16 mouse cellular contexts compared by ENCODE assay signal in genomic region chr5:137000612-137001011, GRCm38 (mm10). TPM values are rescaled to one million over a fixed set of nuclear protein-coding genes. Genes with fewer than 3 reads are reported as not detected.
A peak's percentile ranks its signal among the peaks of the same experiment; 100 is the strongest.
DNase-seq lines count a peak whose midpoint lies in the region; ATAC-seq and TF ChIP-seq lines count a peak whose summit lies in the region.
"Had no signal": no experiment of that assay in that cellular context is flagged by ENCODE, and none has a peak within 500 bp of the region (broad histone marks: within the 10 kb centered on the region; RNA-seq: fewer than 3 reads in every experiment).

No protein-coding gene starts in this region.

- intact Hi-C loops in left cerebral cortex, adult 2 months (cut with DNase I), result no loop called here

- 0 out of 2 replicates have a peak, but pooled peaks have one; percentile 26 for ATAC-seq in intestine, embryonic 15.5 days
- no peak for ATAC-seq in intestine, embryonic 16.5 days

- no peak for TF ChIP-seq CTCF in left cerebral cortex, adult 2 months (IDR thresholded peaks at IDR 0.05)

- H3K4me1 ChIP-seq in intestine, embryonic 15.5 days (replicated peaks), result no peaks in the 10 kb centered on the region
- no peaks in the 10 kb centered on the region for H3K4me1 ChIP-seq in intestine, embryonic 16.5 days (ENCODE audit: control insufficient read depth, insufficient read depth, low read length)
- peaks cover 23% of the 10 kb centered on the region for H3K4me1 ChIP-seq in embryonic facial prominence, embryonic 10.5 days
- H3K4me1 ChIP-seq: heart, embryonic 15.5 days; neural tube, embryonic 12.5 days had no signal

- no peak overlapping the region for H3K27ac ChIP-seq in intestine, embryonic 15.5 days
- no peak overlapping the region for H3K27ac ChIP-seq in intestine, embryonic 16.5 days (ENCODE audit: low read length)
- no peak overlapping the region for H3K27ac ChIP-seq in embryonic facial prominence, embryonic 10.5 days (replicated peaks)
- no peak overlapping the region for H3K27ac ChIP-seq in left cerebral cortex, adult 2 months
- H3K27ac ChIP-seq: heart, embryonic 15.5 days; lung, embryonic 15.5 days; neural tube, embryonic 12.5 days had no signal

- 76% methylated on average over 2 of the region's 2 CpGs for WGBS in intestine, embryonic 15.5 days
- 78% methylated on average over 2 of the region's 2 CpGs for WGBS in intestine, embryonic 16.5 days
- 84% methylated on average over 2 of the region's 2 CpGs for WGBS in embryonic facial prominence, embryonic 10.5 days

- no peak overlapping the region for H3K9ac ChIP-seq in intestine, embryonic 15.5 days
- H3K9ac ChIP-seq in intestine, embryonic 16.5 days (ENCODE audit: low read depth, low read length), result no peak overlapping the region
- H3K9ac ChIP-seq: heart, embryonic 15.5 days; lung, embryonic 15.5 days; neural tube, embryonic 12.5 days had no signal

- H3K4me2 ChIP-seq in intestine, embryonic 15.5 days (replicated peaks), result no peak overlapping the region
- no peak overlapping the region for H3K4me2 ChIP-seq in intestine, embryonic 16.5 days (ENCODE audit: low read depth, low read length)
- H3K4me2 ChIP-seq: heart, embryonic 15.5 days; lung, embryonic 15.5 days; neural tube, embryonic 12.5 days had no signal

- peak; percentile 34 for DNase-seq in retina, embryonic 14.5 days (ENCODE audit: low spot score)
- no peak for DNase-seq in retina, postnatal 1 day
- peak; percentile 40 for DNase-seq in embryonic facial prominence, embryonic 10.5 days (ENCODE audit: low spot score)
- no peak for DNase-seq in layer of hippocampus, postnatal 10 days (ENCODE audit: low spot score in 2 of 2)
- no peak for DNase-seq in left cerebral cortex, adult 2 months (ENCODE audit: extremely low spot score in 1 of 2, low spot score in 2 of 2)
- DNase-seq in right cerebral cortex, postnatal 14 days, result no peak
- DNase-seq: cerebellum, adult 2 months had no signal

- no peaks in the 10 kb centered on the region for H3K9me3 ChIP-seq in intestine, embryonic 15.5 days
- H3K9me3 ChIP-seq in intestine, embryonic 16.5 days (ENCODE audit: control insufficient read depth, low read length), result no peaks in the 10 kb centered on the region
- H3K9me3 ChIP-seq in embryonic facial prominence, embryonic 10.5 days, result no peaks in the 10 kb centered on the region
- H3K9me3 ChIP-seq: G1E; heart, embryonic 15.5 days; lung, embryonic 15.5 days; neural tube, embryonic 12.5 days had no signal

- no peak overlapping the region for H3K4me3 ChIP-seq in intestine, embryonic 15.5 days (replicated peaks)
- no peak overlapping the region for H3K4me3 ChIP-seq in intestine, embryonic 16.5 days (ENCODE audit: low read length)
- H3K4me3 ChIP-seq in embryonic facial prominence, embryonic 10.5 days, result no peak overlapping the region
- no peak overlapping the region for H3K4me3 ChIP-seq in left cerebral cortex, adult 2 months
- H3K4me3 ChIP-seq: heart, embryonic 15.5 days; lung, embryonic 15.5 days; neural tube, embryonic 12.5 days had no signal

- no peaks in the 10 kb centered on the region for H3K36me3 ChIP-seq in intestine, embryonic 15.5 days
- no peaks in the 10 kb centered on the region for H3K36me3 ChIP-seq in intestine, embryonic 16.5 days (ENCODE audit: control insufficient read depth, insufficient read depth, low read length)
- H3K36me3 ChIP-seq in embryonic facial prominence, embryonic 10.5 days (replicated peaks), result peaks cover 10% of the 10 kb centered on the region

- no peaks in the 10 kb centered on the region for H3K27me3 ChIP-seq in intestine, embryonic 15.5 days (replicated peaks)
- H3K27me3 ChIP-seq in intestine, embryonic 16.5 days (replicated peaks; ENCODE audit: control insufficient read depth, insufficient read depth, low read length), result no peaks in the 10 kb centered on the region
- H3K27me3 ChIP-seq in embryonic facial prominence, embryonic 10.5 days (replicated peaks; ENCODE audit: low read depth, poor library complexity, severe bottlenecking), result no peaks in the 10 kb centered on the region
- H3K27me3 ChIP-seq: heart, embryonic 15.5 days; lung, embryonic 15.5 days; neural tube, embryonic 12.5 days had no signal

RNA-seq across cellular contexts. Expression of gene Znhit1, which starts 12.8 kb away (rescaled TPM):
- polyA plus RNA-seq in intestine, embryonic 15.5 days (2015; fragmentation: Nextera tagmentation; extraction: Ambion mirVana), result 99.9 and 111 TPM in 2 replicates
- polyA plus RNA-seq in intestine, embryonic 16.5 days (2015; fragmentation: Nextera tagmentation; extraction: Ambion mirVana), result 114 and 120 TPM in 2 replicates
- polyA plus RNA-seq in embryonic facial prominence, embryonic 10.5 days (2016; fragmentation: Nextera tagmentation; extraction: Ambion mirVana), result 106 and 117 TPM in 2 replicates
- total RNA-seq in layer of hippocampus, postnatal 10 days (2021), result 10 to 100 TPM; 78.6 to 84.6 TPM
- total RNA-seq in left cerebral cortex, adult 2 months (2021), result 10 to 100 TPM; 82.0 to 91.0 TPM

RNA-seq across cellular contexts. Expression of gene Plod3, which starts 13.8 kb away (rescaled TPM):
- 41.1 and 42.8 TPM in 2 replicates for polyA plus RNA-seq in intestine, embryonic 15.5 days (2015; fragmentation: Nextera tagmentation; extraction: Ambion mirVana)
- polyA plus RNA-seq in intestine, embryonic 16.5 days (2015; fragmentation: Nextera tagmentation; extraction: Ambion mirVana), result 40.7 and 44.4 TPM in 2 replicates
- polyA plus RNA-seq in embryonic facial prominence, embryonic 10.5 days (2016; fragmentation: Nextera tagmentation; extraction: Ambion mirVana), result 42.6 and 44.6 TPM in 2 replicates
- 10 to 100 TPM; 38.5 to 44.0 TPM for total RNA-seq in layer of hippocampus, postnatal 10 days (2021)
- total RNA-seq in left cerebral cortex, adult 2 months (2021), result 10 to 100 TPM; 38.7 to 39.1 TPM

RNA-seq across cellular contexts. Expression of gene Vgf, which starts 25.6 kb away (rescaled TPM):
- polyA plus RNA-seq in intestine, embryonic 15.5 days (2015; fragmentation: Nextera tagmentation; extraction: Ambion mirVana), result 0.66 and 0.85 TPM in 2 replicates
- 0.50 and 0.64 TPM in 2 replicates for polyA plus RNA-seq in intestine, embryonic 16.5 days (2015; fragmentation: Nextera tagmentation; extraction: Ambion mirVana)
- polyA plus RNA-seq in embryonic facial prominence, embryonic 10.5 days (2016; fragmentation: Nextera tagmentation; extraction: Ambion mirVana), result 0.39 and 0.40 TPM in 2 replicates
- total RNA-seq in layer of hippocampus, postnatal 10 days (2021), result 100 to 1,000 TPM; 253 to 268 TPM
- 100 to 1,000 TPM; 433 to 446 TPM for total RNA-seq in left cerebral cortex, adult 2 months (2021)
- total RNA-seq: gastrocnemius, postnatal 4 days had no signal
- polyA plus RNA-seq: heart, embryonic 15.5 days; spleen, adult 2 months had no signal

RNA-seq across cellular contexts. Expression of gene Cldn15, which starts 34.2 kb away (rescaled TPM):
- 18.4 and 24.9 TPM in 2 replicates for polyA plus RNA-seq in intestine, embryonic 15.5 days (2015; fragmentation: Nextera tagmentation; extraction: Ambion mirVana)
- polyA plus RNA-seq in intestine, embryonic 16.5 days (2015; fragmentation: Nextera tagmentation; extraction: Ambion mirVana), result 34.8 and 36.6 TPM in 2 replicates
- 0.10 and 0.29 TPM in 2 replicates for polyA plus RNA-seq in embryonic facial prominence, embryonic 10.5 days (2016; fragmentation: Nextera tagmentation; extraction: Ambion mirVana)
- not detected for total RNA-seq in layer of hippocampus, postnatal 10 days (2021)
- under 1 TPM; 0.30 to 0.32 TPM for total RNA-seq in left cerebral cortex, adult 2 months (2021)
- total RNA-seq: left cerebral cortex, postnatal 10 days had no signal

RNA-seq across cellular contexts. Expression of gene Ap1s1, which starts 45.3 kb away (rescaled TPM):
- 230 and 242 TPM in 2 replicates for polyA plus RNA-seq in intestine, embryonic 15.5 days (2015; fragmentation: Nextera tagmentation; extraction: Ambion mirVana)
- polyA plus RNA-seq in intestine, embryonic 16.5 days (2015; fragmentation: Nextera tagmentation; extraction: Ambion mirVana), result 284 and 285 TPM in 2 replicates
- 177 and 178 TPM in 2 replicates for polyA plus RNA-seq in embryonic facial prominence, embryonic 10.5 days (2016; fragmentation: Nextera tagmentation; extraction: Ambion mirVana)
- 100 to 1,000 TPM; 187 to 196 TPM for total RNA-seq in layer of hippocampus, postnatal 10 days (2021)
- total RNA-seq in left cerebral cortex, adult 2 months (2021), result 100 to 1,000 TPM; 349 to 354 TPM

Comparison
In these comparisons a context has a peak if more than half of its experiments do, and no peak if none do; other contexts are left out.
1. DNase-seq: peak in retina, embryonic 14.5 days (single experiment) and embryonic facial prominence, embryonic 10.5 days (single experiment); none in retina, postnatal 1 day (single experiment), layer of hippocampus, postnatal 10 days (0 of 2), left cerebral cortex, adult 2 months (0 of 2) and right cerebral cortex, postnatal 14 days (single experiment).